Mouse (Mus musculus): Measurements from ENCODE around the gene Magea8.
"Not testable (repeated sequence)": the region's sequence is repeated elsewhere in the genome, so short reads cannot be mapped to it uniquely, and the experiment has no call there.

The Magea8 gene

DNA sequence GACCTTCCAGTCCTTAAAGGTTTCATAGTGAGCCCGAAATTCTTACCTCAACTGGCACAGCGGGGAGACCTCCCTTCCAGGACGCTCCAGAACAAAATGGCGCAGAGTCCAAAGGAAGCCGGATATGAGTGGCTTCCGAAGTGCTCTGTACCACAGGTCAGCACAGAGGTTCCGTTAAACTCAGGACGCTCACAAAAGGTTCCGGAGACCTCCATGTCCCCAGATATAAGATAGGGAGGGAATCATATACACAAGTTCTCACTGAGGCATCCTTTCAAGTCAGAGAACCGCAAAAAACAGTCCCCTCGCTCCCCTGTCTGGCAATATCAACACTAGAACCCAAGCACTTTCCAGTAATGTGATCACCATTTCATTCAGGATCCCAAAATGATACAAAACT is at the start of gene Magea8:
TSS of gene Magea8 (minus strand) at position 101 of the 400 bp plus-strand sequence.
- CTCF ChIA-PET, result not testable (repeated sequence)

DNA sequence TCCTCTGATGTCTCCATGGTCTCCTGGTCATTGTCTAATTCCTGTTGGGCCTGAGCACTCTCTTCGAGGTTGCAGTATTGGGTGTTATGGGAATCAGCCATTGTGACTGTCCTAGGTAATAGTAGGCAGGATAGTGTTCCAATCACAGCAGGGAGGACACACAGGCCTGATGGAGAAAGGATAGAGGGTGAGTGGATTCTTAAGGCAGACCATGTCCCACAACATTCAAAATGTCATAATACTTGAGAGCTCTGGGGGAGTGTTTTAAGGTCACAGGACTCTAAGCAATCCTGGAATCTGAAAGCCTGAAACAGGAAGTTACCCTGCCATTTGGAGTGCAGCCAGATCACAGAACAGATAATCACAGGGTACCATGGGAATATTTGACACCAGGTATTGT is 46.2 kb downstream of the Magea8 start, which contains the start of gene Magea3:
TSS of gene Magea3 (minus strand) at position 101 of the 400 bp plus-strand sequence.
- CTCF ChIA-PET, result not testable (repeated sequence)

DNA sequence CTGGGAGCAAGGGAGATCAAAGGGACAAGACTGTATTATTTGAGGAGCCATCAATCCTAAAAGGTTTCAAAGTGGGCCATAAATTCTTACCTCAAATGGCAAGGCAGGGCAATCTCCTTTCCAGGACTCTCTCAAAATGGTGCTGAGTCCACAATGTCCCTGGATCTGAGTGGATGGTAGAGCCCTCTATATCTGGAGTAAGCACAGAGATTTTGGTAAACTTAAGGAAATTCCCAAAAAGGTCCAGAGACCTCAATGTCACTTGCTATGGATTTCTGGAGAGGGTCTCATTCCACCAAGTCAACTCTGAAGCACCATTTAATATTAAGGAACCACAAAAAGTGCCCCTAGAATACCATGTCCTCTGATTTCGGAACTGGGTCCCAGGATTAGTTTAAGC is 59.8 kb downstream of the Magea8 start, which contains the start of gene Magea6:
TSS of gene Magea6 (minus strand) at position 101 of the 400 bp plus-strand sequence.
- CTCF ChIA-PET, result not testable (repeated sequence)

Data from spleen, embryonic (tissue).